9 mouse cellular contexts compared by ENCODE assay signal in the genomic region with DNA sequence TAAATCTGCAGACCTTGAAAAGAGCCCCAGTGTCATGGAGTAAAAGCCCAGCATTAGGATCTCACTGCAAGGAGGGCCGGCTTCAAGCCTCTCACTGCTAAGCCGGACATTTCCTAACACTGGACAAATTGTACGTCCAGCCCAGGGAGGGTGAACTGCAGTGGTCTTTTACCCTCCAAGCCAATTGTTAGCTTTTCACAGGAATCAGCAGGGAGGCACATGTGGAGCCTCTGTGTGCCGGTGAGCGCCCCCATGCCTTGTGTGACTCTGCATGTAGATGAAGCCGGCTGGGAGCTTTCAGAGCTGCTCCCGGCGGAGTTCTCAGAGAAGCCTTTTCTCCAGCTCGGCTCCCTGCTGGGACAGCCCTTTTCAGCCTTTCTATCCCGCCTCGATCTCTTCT.
DNase-seq lines count a peak whose midpoint lies in the region; ATAC-seq lines count a peak whose summit lies in the region.
"Had no signal": no experiment of that assay in that cellular context is flagged by ENCODE, and none has a peak within 500 bp of the region (broad histone marks: within the 10 kb centered on the region; RNA-seq: fewer than 3 reads in every experiment).

No protein-coding gene starts in this region.

- H3K4me2 ChIP-seq in heart, embryonic 13.5 days: no peak overlapping the region
- H3K4me2 ChIP-seq in hindbrain, embryonic 11.5 days (replicated peaks; ENCODE audit: low read depth, low read length): peak overlapping the region; percentile 33
- peak overlapping the region; percentile 39 for H3K4me2 ChIP-seq in midbrain, embryonic 13.5 days (replicated peaks)
- H3K4me2 ChIP-seq: embryonic facial prominence, embryonic 15.5 days had no signal

- peak overlapping the region; percentile 38; the same call in 1 of the 2 replicates for H3K9ac ChIP-seq in heart, embryonic 13.5 days
- H3K9ac ChIP-seq in hindbrain, embryonic 11.5 days (ENCODE audit: low read depth, low read length): no peak overlapping the region
- peak overlapping the region; percentile 44; the same call in 1 of the 2 replicates for H3K9ac ChIP-seq in midbrain, embryonic 13.5 days (replicated peaks)
- H3K9ac ChIP-seq: embryonic facial prominence, embryonic 15.5 days had no signal

- 16% methylated on average over 11 of the region's 11 CpGs for WGBS in heart, embryonic 13.5 days
- WGBS in hindbrain, embryonic 11.5 days: 0% methylated on average over 11 of the region's 11 CpGs
- under 1% methylated on average over 11 of the region's 11 CpGs for WGBS in midbrain, embryonic 13.5 days

- no peaks in the 10 kb centered on the region for H3K27me3 ChIP-seq in heart, embryonic 13.5 days (replicated peaks)
- no peaks in the 10 kb centered on the region for H3K27me3 ChIP-seq in hindbrain, embryonic 11.5 days (ENCODE audit: control insufficient read depth, insufficient read depth, low read length)
- H3K27me3 ChIP-seq in midbrain, embryonic 13.5 days: no peaks in the 10 kb centered on the region
- H3K27me3 ChIP-seq: embryonic facial prominence, embryonic 15.5 days had no signal

- H3K4me1 ChIP-seq in heart, embryonic 13.5 days: 0 out of 2 replicates have a peak, but pooled peaks cover 4% of the 10 kb centered on the region
- peaks cover 4% of the 10 kb centered on the region; the same call in 1 of the 2 replicates for H3K4me1 ChIP-seq in hindbrain, embryonic 11.5 days (replicated peaks; ENCODE audit: control insufficient read depth, insufficient read depth, low read length)
- H3K4me1 ChIP-seq in midbrain, embryonic 13.5 days (replicated peaks): peaks cover 22% of the 10 kb centered on the region

- no peaks in the 10 kb centered on the region for H3K36me3 ChIP-seq in heart, embryonic 13.5 days
- H3K36me3 ChIP-seq in hindbrain, embryonic 11.5 days (ENCODE audit: control insufficient read depth, insufficient read depth, low read length): no peaks in the 10 kb centered on the region
- H3K36me3 ChIP-seq in midbrain, embryonic 13.5 days: peaks cover 11% of the 10 kb centered on the region; the same call in 1 of the 2 replicates
- H3K36me3 ChIP-seq: embryonic facial prominence, embryonic 15.5 days had no signal

- H3K4me3 ChIP-seq in heart, embryonic 13.5 days: no peak overlapping the region
- H3K4me3 ChIP-seq in hindbrain, embryonic 11.5 days (ENCODE audit: low read depth, low read length): no peak overlapping the region
- H3K4me3 ChIP-seq in midbrain, embryonic 13.5 days (replicated peaks): 0 out of 2 replicates have a peak overlapping the region, but pooled peaks have one; percentile 1
- H3K4me3 ChIP-seq: embryonic facial prominence, embryonic 15.5 days had no signal

- no peak overlapping the region for H3K27ac ChIP-seq in heart, embryonic 13.5 days (replicated peaks)
- peak overlapping the region; percentile 47 for H3K27ac ChIP-seq in hindbrain, embryonic 11.5 days (ENCODE audit: low read depth, low read length)
- H3K27ac ChIP-seq in midbrain, embryonic 13.5 days: peak overlapping the region; percentile 92
- H3K27ac ChIP-seq: embryonic facial prominence, embryonic 15.5 days had no signal

- no peak for ATAC-seq in heart, embryonic 13.5 days (ENCODE audit: extremely low read depth, insufficient number of reproducible peaks, low FRiP score, low TSS enrichment)
- ATAC-seq in hindbrain, embryonic 11.5 days (ENCODE audit: low FRiP score): peak; percentile 85
- peak; percentile 89 for ATAC-seq in midbrain, embryonic 13.5 days

- no peaks in the 10 kb centered on the region for H3K9me3 ChIP-seq in heart, embryonic 13.5 days
- H3K9me3 ChIP-seq in hindbrain, embryonic 11.5 days (ENCODE audit: control insufficient read depth, low read length): no peaks in the 10 kb centered on the region
- no peaks in the 10 kb centered on the region for H3K9me3 ChIP-seq in midbrain, embryonic 13.5 days
- H3K9me3 ChIP-seq: embryonic facial prominence, embryonic 15.5 days had no signal

- DNase-seq in heart, adult 8-10 months (ENCODE audit: low spot score): no peak
- DNase-seq in cerebellum, postnatal 10 days: peak; percentile 65 to 70
- DNase-seq in hindbrain, embryonic 11.5 days (ENCODE audit: low spot score): peak; percentile 82
- DNase-seq in yolk sac, embryonic 10.5 days (ENCODE audit: low spot score): no peak
- DNase-seq in adipocyte (ENCODE audit: low spot score): no peak
- no peak for DNase-seq in ovary, adult 18-20 months (ENCODE audit: low spot score)

Comparison
In these comparisons a context has a peak if more than half of its experiments do, and no peak if none do; other contexts are left out.
1. DNase-seq: peak in cerebellum, postnatal 10 days (2 of 2) and hindbrain, embryonic 11.5 days (single experiment); none in heart, adult 8-10 months (single experiment), yolk sac, embryonic 10.5 days (single experiment), adipocyte (single experiment) and ovary, adult 18-20 months (single experiment).